In genomic region chr15:97801811-97802210, GRCm38 (mm10) we compare ENCODE assay signal across 17 mouse cellular contexts. TPM values are rescaled to one million over a fixed set of nuclear protein-coding genes. Genes with fewer than 3 reads are reported as not detected.
DNase-seq lines count a peak whose midpoint lies in the region; ATAC-seq and TF ChIP-seq lines count a peak whose summit lies in the region.
"Had no signal": no experiment of that assay in that cellular context is flagged by ENCODE, and none has a peak within 500 bp of the region (broad histone marks: within the 10 kb centered on the region; RNA-seq: fewer than 3 reads in every experiment).

No protein-coding gene starts in this region.

- H3K9me3 ChIP-seq in forebrain, embryonic 10.5 days = no peaks in the 10 kb centered on the region
- no peaks in the 10 kb centered on the region for H3K9me3 ChIP-seq in forebrain, embryonic 16.5 days (ENCODE audit: control insufficient read depth, low read length)
- no peaks in the 10 kb centered on the region for H3K9me3 ChIP-seq in midbrain, embryonic 10.5 days (replicated peaks)
- H3K9me3 ChIP-seq in midbrain, embryonic 11.5 days (ENCODE audit: control insufficient read depth, low read length) = no peaks in the 10 kb centered on the region
- H3K9me3 ChIP-seq in hindbrain, embryonic 15.5 days = no peaks in the 10 kb centered on the region
- no peaks in the 10 kb centered on the region for H3K9me3 ChIP-seq in midbrain, postnatal 0 days (ENCODE audit: low read length)
- H3K9me3 ChIP-seq: embryonic facial prominence, embryonic 12.5 days; heart, embryonic 12.5 days; intestine, embryonic 15.5 days; liver, embryonic 15.5 days had no signal

- H3K9ac ChIP-seq in forebrain, embryonic 16.5 days (replicated peaks; ENCODE audit: low read depth, low read length) = no peak overlapping the region
- no peak overlapping the region for H3K9ac ChIP-seq in midbrain, embryonic 11.5 days (ENCODE audit: low read length)
- no peak overlapping the region for H3K9ac ChIP-seq in hindbrain, embryonic 15.5 days
- H3K9ac ChIP-seq in midbrain, postnatal 0 days (replicated peaks; ENCODE audit: low read length, poor library complexity, severe bottlenecking) = no peak overlapping the region
- H3K9ac ChIP-seq: embryonic facial prominence, embryonic 12.5 days; heart, embryonic 12.5 days; intestine, embryonic 15.5 days; liver, embryonic 15.5 days had no signal

- H3K4me3 ChIP-seq in forebrain, embryonic 10.5 days = no peak overlapping the region
- H3K4me3 ChIP-seq in forebrain, embryonic 16.5 days (replicated peaks; ENCODE audit: low read length) = no peak overlapping the region
- H3K4me3 ChIP-seq in midbrain, embryonic 10.5 days = no peak overlapping the region
- no peak overlapping the region for H3K4me3 ChIP-seq in midbrain, embryonic 11.5 days (ENCODE audit: low read depth, low read length)
- H3K4me3 ChIP-seq in hindbrain, embryonic 15.5 days = no peak overlapping the region
- H3K4me3 ChIP-seq in midbrain, postnatal 0 days (ENCODE audit: low read depth, low read length) = no peak overlapping the region
- H3K4me3 ChIP-seq: intestine, embryonic 15.5 days; layer of hippocampus, adult 2 months; liver, embryonic 15.5 days; myocyte had no signal

- H3K4me2 ChIP-seq in forebrain, embryonic 16.5 days (ENCODE audit: low read length) = no peak overlapping the region
- H3K4me2 ChIP-seq in midbrain, embryonic 11.5 days = no peak overlapping the region
- H3K4me2 ChIP-seq in hindbrain, embryonic 15.5 days = peak overlapping the region; percentile 49; the same call in 1 of the 2 replicates
- peak overlapping the region; percentile 40 for H3K4me2 ChIP-seq in midbrain, postnatal 0 days (ENCODE audit: low read depth, low read length, poor library complexity, severe bottlenecking)
- H3K4me2 ChIP-seq: intestine, embryonic 15.5 days; liver, embryonic 15.5 days had no signal

- no peak for DNase-seq in forebrain, embryonic 10.5 days (ENCODE audit: extremely low spot score, low spot score)
- no peak for DNase-seq in midbrain, embryonic 10.5 days (ENCODE audit: low spot score)
- no peak for DNase-seq in midbrain, embryonic 11.5 days (ENCODE audit: low spot score, missing footprints)
- DNase-seq in midbrain, postnatal 0 days (ENCODE audit: low spot score) = no peak
- DNase-seq in embryo, embryonic 10.5 days (ENCODE audit: low spot score) = no peak
- DNase-seq: thymus, postnatal 14 days had no signal

- 79% methylated on average over 7 of the region's 7 CpGs for WGBS in forebrain, embryonic 10.5 days
- WGBS in forebrain, embryonic 16.5 days = 68% methylated on average over 7 of the region's 7 CpGs
- WGBS in midbrain, embryonic 10.5 days = 82% methylated on average over 7 of the region's 7 CpGs
- 89% methylated on average over 7 of the region's 7 CpGs for whole genome bisulfite sequencing in midbrain, embryonic 11.5 days
- WGBS in hindbrain, embryonic 15.5 days = 76% methylated on average over 7 of the region's 7 CpGs
- WGBS in midbrain, postnatal 0 days = 77% methylated on average over 7 of the region's 7 CpGs

- H3K27ac ChIP-seq in forebrain, embryonic 10.5 days = peak overlapping the region; percentile 80; the same call in 1 of the 2 replicates
- no peak overlapping the region for H3K27ac ChIP-seq in forebrain, embryonic 16.5 days (ENCODE audit: low read length)
- 0 out of 2 replicates have a peak overlapping the region, but pooled peaks have one; percentile 75 for H3K27ac ChIP-seq in midbrain, embryonic 10.5 days (replicated peaks)
- no peak overlapping the region for H3K27ac ChIP-seq in midbrain, embryonic 11.5 days (ENCODE audit: low read depth, low read length)
- no peak overlapping the region for H3K27ac ChIP-seq in hindbrain, embryonic 15.5 days (replicated peaks)
- 0 out of 2 replicates have a peak overlapping the region, but pooled peaks have one; percentile 32 for H3K27ac ChIP-seq in midbrain, postnatal 0 days (ENCODE audit: low read depth, low read length)
- H3K27ac ChIP-seq: embryonic facial prominence, embryonic 12.5 days; intestine, embryonic 15.5 days; layer of hippocampus, adult 2 months; liver, embryonic 15.5 days; stomach, postnatal 0 days had no signal

- H3K4me1 ChIP-seq in forebrain, embryonic 10.5 days = peaks cover 48% of the 10 kb centered on the region
- H3K4me1 ChIP-seq in forebrain, embryonic 16.5 days (replicated peaks; ENCODE audit: control insufficient read depth, insufficient read depth, low read length) = peaks cover 13% of the 10 kb centered on the region
- peaks cover 62% of the 10 kb centered on the region for H3K4me1 ChIP-seq in midbrain, embryonic 10.5 days
- peaks cover 21% of the 10 kb centered on the region for H3K4me1 ChIP-seq in midbrain, embryonic 11.5 days (ENCODE audit: control insufficient read depth, insufficient read depth, low read length)
- H3K4me1 ChIP-seq in hindbrain, embryonic 15.5 days (replicated peaks) = peaks cover 32% of the 10 kb centered on the region
- peaks cover 5% of the 10 kb centered on the region; the same call in 1 of the 2 replicates for H3K4me1 ChIP-seq in midbrain, postnatal 0 days (ENCODE audit: insufficient read depth, low read length)
- H3K4me1 ChIP-seq: intestine, embryonic 15.5 days; liver, embryonic 15.5 days had no signal

- H3K27me3 ChIP-seq in forebrain, embryonic 10.5 days (ENCODE audit: poor library complexity, severe bottlenecking) = no peaks in the 10 kb centered on the region
- H3K27me3 ChIP-seq in forebrain, embryonic 16.5 days (replicated peaks; ENCODE audit: control insufficient read depth, insufficient read depth, low read length) = no peaks in the 10 kb centered on the region
- H3K27me3 ChIP-seq in midbrain, embryonic 10.5 days (ENCODE audit: low read depth, poor library complexity, severe bottlenecking) = no peaks in the 10 kb centered on the region; the same call in 1 of the 2 replicates
- no peaks in the 10 kb centered on the region for H3K27me3 ChIP-seq in midbrain, embryonic 11.5 days (ENCODE audit: control insufficient read depth, insufficient read depth, low read length)
- no peaks in the 10 kb centered on the region for H3K27me3 ChIP-seq in hindbrain, embryonic 15.5 days
- H3K27me3 ChIP-seq in midbrain, postnatal 0 days (ENCODE audit: insufficient read depth, low read length) = no peaks in the 10 kb centered on the region
- H3K27me3 ChIP-seq: embryonic facial prominence, embryonic 12.5 days; heart, embryonic 12.5 days; intestine, embryonic 15.5 days; liver, embryonic 15.5 days had no signal

- H3K36me3 ChIP-seq in forebrain, embryonic 10.5 days (replicated peaks) = peaks cover 76% of the 10 kb centered on the region
- H3K36me3 ChIP-seq in forebrain, embryonic 16.5 days (ENCODE audit: control insufficient read depth, insufficient read depth) = peaks cover 2% of the 10 kb centered on the region
- peaks cover 67% of the 10 kb centered on the region for H3K36me3 ChIP-seq in midbrain, embryonic 10.5 days
- peaks cover 4% of the 10 kb centered on the region; the same call in 1 of the 2 replicates for H3K36me3 ChIP-seq in midbrain, embryonic 11.5 days (ENCODE audit: control insufficient read depth, insufficient read depth, low read length)
- H3K36me3 ChIP-seq in hindbrain, embryonic 15.5 days = peaks cover 20% of the 10 kb centered on the region
- H3K36me3 ChIP-seq in midbrain, postnatal 0 days (ENCODE audit: insufficient read depth, low read length) = peaks cover 33% of the 10 kb centered on the region

- TF ChIP-seq CTCF in midbrain, postnatal 0 days (IDR thresholded peaks at IDR 0.05) = no peak

- ATAC-seq in forebrain, embryonic 16.5 days = no peak
- ATAC-seq in midbrain, embryonic 11.5 days (ENCODE audit: low FRiP score) = no peak
- no peak; the same call in 1 of the 2 replicates for ATAC-seq in hindbrain, embryonic 15.5 days (ENCODE audit: low FRiP score, low read depth)
- ATAC-seq in midbrain, postnatal 0 days (ENCODE audit: low FRiP score) = no peak
- no peak for ATAC-seq in megakaryocyte progenitor cell, adult 5-6 weeks (replicated peaks; ENCODE audit: poor library complexity)
- ATAC-seq: intestine, embryonic 15.5 days; lung, postnatal 0 days had no signal

RNA-seq across cellular contexts. Expression of gene Slc48a1, which starts 23.5 kb away (rescaled TPM):
- 28.7 and 32.2 TPM in 2 replicates for polyA plus RNA-seq in forebrain, embryonic 10.5 days (2016; fragmentation: Nextera tagmentation; extraction: Ambion mirVana)
- polyA plus RNA-seq in forebrain, embryonic 16.5 days (2015; fragmentation: Nextera tagmentation; extraction: Ambion mirVana) = 72.9 and 78.2 TPM in 2 replicates
- polyA plus RNA-seq in midbrain, embryonic 10.5 days (2016; fragmentation: Nextera tagmentation; extraction: Ambion mirVana) = 30.5 and 36.3 TPM in 2 replicates
- 32.6 and 33.6 TPM in 2 replicates for polyA plus RNA-seq in midbrain, embryonic 11.5 days (2014; fragmentation: Nextera tagmentation; extraction: Ambion mirVana)
- 93.1 and 97.5 TPM in 2 replicates for polyA plus RNA-seq in hindbrain, embryonic 15.5 days (2015; fragmentation: Nextera tagmentation; extraction: Ambion mirVana)
- 61.5 and 78.8 TPM in 2 replicates for total RNA-seq in midbrain, postnatal 0 days (2014; rRNA removed)
- polyA plus RNA-seq in midbrain, postnatal 0 days (2015; fragmentation: Nextera tagmentation; extraction: Ambion mirVana) = 152 and 173 TPM in 2 replicates
- 83.0 and 94.4 TPM in 2 replicates for total RNA-seq in megakaryocyte progenitor cell, adult 5-6 weeks (2015)
- 62.7 and 70.0 TPM in 2 replicates for total RNA-seq in megakaryocyte progenitor cell, adult 5-6 weeks (2017)

RNA-seq across cellular contexts. Expression of gene Rapgef3, which starts 34.0 kb away (rescaled TPM):
- polyA plus RNA-seq in forebrain, embryonic 10.5 days (2016; fragmentation: Nextera tagmentation; extraction: Ambion mirVana) = 5.4 and 6.3 TPM in 2 replicates
- 8.9 and 13.3 TPM in 2 replicates for polyA plus RNA-seq in forebrain, embryonic 16.5 days (2015; fragmentation: Nextera tagmentation; extraction: Ambion mirVana)
- polyA plus RNA-seq in midbrain, embryonic 10.5 days (2016; fragmentation: Nextera tagmentation; extraction: Ambion mirVana) = 5.3 and 6.0 TPM in 2 replicates
- 3.0 and 3.2 TPM in 2 replicates for polyA plus RNA-seq in midbrain, embryonic 11.5 days (2014; fragmentation: Nextera tagmentation; extraction: Ambion mirVana)
- 15.3 and 15.5 TPM in 2 replicates for polyA plus RNA-seq in hindbrain, embryonic 15.5 days (2015; fragmentation: Nextera tagmentation; extraction: Ambion mirVana)
- 34.9 and 39.7 TPM in 2 replicates for total RNA-seq in midbrain, postnatal 0 days (2014; rRNA removed)
- polyA plus RNA-seq in midbrain, postnatal 0 days (2015; fragmentation: Nextera tagmentation; extraction: Ambion mirVana) = 15.8 and 16.5 TPM in 2 replicates
- total RNA-seq in megakaryocyte progenitor cell, adult 5-6 weeks (2015) = 4.0 and 4.5 TPM in 2 replicates
- 11.7 and 12.0 TPM in 2 replicates for total RNA-seq in megakaryocyte progenitor cell, adult 5-6 weeks (2017)

RNA-seq across cellular contexts. Expression of gene Hdac7, which starts 42.5 kb away (rescaled TPM):
- polyA plus RNA-seq in forebrain, embryonic 10.5 days (2016; fragmentation: Nextera tagmentation; extraction: Ambion mirVana) = 21.6 and 25.3 TPM in 2 replicates
- polyA plus RNA-seq in forebrain, embryonic 16.5 days (2015; fragmentation: Nextera tagmentation; extraction: Ambion mirVana) = 21.7 and 31.1 TPM in 2 replicates
- polyA plus RNA-seq in midbrain, embryonic 10.5 days (2016; fragmentation: Nextera tagmentation; extraction: Ambion mirVana) = 23.9 and 24.7 TPM in 2 replicates
- polyA plus RNA-seq in midbrain, embryonic 11.5 days (2014; fragmentation: Nextera tagmentation; extraction: Ambion mirVana) = 14.6 and 16.7 TPM in 2 replicates
- polyA plus RNA-seq in hindbrain, embryonic 15.5 days (2015; fragmentation: Nextera tagmentation; extraction: Ambion mirVana) = 25.5 and 28.1 TPM in 2 replicates
- total RNA-seq in midbrain, postnatal 0 days (2014; rRNA removed) = 22.4 and 24.2 TPM in 2 replicates
- 28.7 and 29.2 TPM in 2 replicates for polyA plus RNA-seq in midbrain, postnatal 0 days (2015; fragmentation: Nextera tagmentation; extraction: Ambion mirVana)
- total RNA-seq in megakaryocyte progenitor cell, adult 5-6 weeks (2015) = 22.1 and 29.2 TPM in 2 replicates
- total RNA-seq in megakaryocyte progenitor cell, adult 5-6 weeks (2017) = 12.6 and 14.0 TPM in 2 replicates

Comparison
In these comparisons a context has a peak if more than half of its experiments do, and no peak if none do; other contexts are left out.
1. H3K27ac ChIP-seq: peak in forebrain, embryonic 10.5 days (single experiment), midbrain, embryonic 10.5 days (single experiment) and midbrain, postnatal 0 days (single experiment); none in forebrain, embryonic 16.5 days (single experiment), midbrain, embryonic 11.5 days (single experiment) and hindbrain, embryonic 15.5 days (single experiment).
2. H3K4me2 ChIP-seq: peak in hindbrain, embryonic 15.5 days (single experiment) and midbrain, postnatal 0 days (single experiment); none in forebrain, embryonic 16.5 days (single experiment) and midbrain, embryonic 11.5 days (single experiment).